Mouse (Mus musculus): ENCODE data around the gene Pvalb.

The Pvalb gene

GRCm38 (mm10) chr15:78206312-78206711, at the start of gene Pvalb:
Gene Pvalb, minus strand, starts transcription at chr15:78206400.
- DNase-seq: no peak

- DNase-seq: peak; percentile 56 to 61
Measured at GRCm38 (mm10) chr15:78254751-78255150, 48.6 kb upstream of the Pvalb start.

GRCm38 (mm10) chr15:78248410-78248809, 42.2 kb upstream of the Pvalb start:
- DNase-seq: no peak

GRCm38 (mm10) chr15:78247659-78248058, 41.5 kb upstream of the Pvalb start:
- no peak for DNase-seq

GRCm38 (mm10) chr15:78246143-78247116, 40.2 kb upstream of the Pvalb start:
- DNase-seq: no peak

- no peak for DNase-seq
Measured at GRCm38 (mm10) chr15:78244695-78245492, 38.7 kb upstream of the Pvalb start, which contains the start of gene Ncf4. Gene Ncf4, plus strand, starts transcription at chr15:78244801.

- no peak for DNase-seq
Measured at GRCm38 (mm10) chr15:78243774-78244173, 37.6 kb upstream of the Pvalb start.

- DNase-seq: no peak
Measured at GRCm38 (mm10) chr15:78243061-78243460, 36.9 kb upstream of the Pvalb start.

GRCm38 (mm10) chr15:78241335-78241734, 35.1 kb upstream of the Pvalb start:
- DNase-seq: no peak

GRCm38 (mm10) chr15:78239956-78240617, 33.9 kb upstream of the Pvalb start:
- no peak for DNase-seq

GRCm38 (mm10) chr15:78239453-78239852, 33.3 kb upstream of the Pvalb start:
- DNase-seq: peak; percentile 59 to 61

GRCm38 (mm10) chr15:78234823-78235509, 28.8 kb upstream of the Pvalb start:
- DNase-seq: no peak

- DNase-seq: no peak
Measured at GRCm38 (mm10) chr15:78231346-78232331, 25.4 kb upstream of the Pvalb start.

- DNase-seq: no peak
Measured at GRCm38 (mm10) chr15:78227816-78228215, 21.6 kb upstream of the Pvalb start.

GRCm38 (mm10) chr15:78215269-78215668, 9.1 kb upstream of the Pvalb start:
- no peak for DNase-seq

GRCm38 (mm10) chr15:78211367-78211766, 5.2 kb upstream of the Pvalb start:
- no peak for DNase-seq

- DNase-seq: no peak
Measured at GRCm38 (mm10) chr15:78210203-78210602, 4.0 kb upstream of the Pvalb start.

- DNase-seq: no peak
Measured at GRCm38 (mm10) chr15:78205192-78205591, 1.0 kb downstream of the Pvalb start.

- peak; percentile 59 to 65 for DNase-seq
Measured at GRCm38 (mm10) chr15:78204053-78204847, 1.9 kb downstream of the Pvalb start.
